Mouse (Mus musculus) heart, embryonic 14.5 days (tissue): ENCODE data around the gene Jak1. TPM values are rescaled to one million over a fixed set of nuclear protein-coding genes. Genes with fewer than 3 reads are reported as not detected.
A peak's percentile ranks its signal among the peaks of the same experiment; 100 is the strongest.

Experiments used
- ATAC-seq: fragments of 200-750 bp; cut with Nextera tagmentation; 2 replicates; pipeline ENCODE4 v1.8.0; 2017; ENCODE audit warnings: low read depth, moderate TSS enrichment; ENCODE audit not compliant: insufficient number of reproducible peaks, insufficient read depth, low FRiP score
- H3K27ac ChIP-seq, 2 experiments: fragments of 200-500 bp in 1 of 2; fragments of 300-500 bp in 1 of 2; sonication (generic) in 1 of 2; replicated peaks in 1 of 2; 2 replicates each; pipeline ENCODE4 v1.5.1; 2012 to 2014; ENCODE audit warnings: low read depth in 2 of 2, low read length in 2 of 2, control low read depth in 1 of 2, mild to moderate bottlenecking in 1 of 2, mixed read lengths in 1 of 2; ENCODE audit not compliant: control insufficient read depth in 1 of 2, insufficient read depth in 1 of 2
- H3K27me3 ChIP-seq: fragments of 300-500 bp; sonication (generic); 2 replicates; pipeline ENCODE4 v1.6.1; 2014; ENCODE audit warnings: mild to moderate bottlenecking, low read length, control low read depth; ENCODE audit not compliant: control insufficient read depth, insufficient read depth
- H3K36me3 ChIP-seq: fragments of 300-500 bp; sonication (generic); 2 replicates; pipeline ENCODE4 v1.6.1; 2014; ENCODE audit warnings: mild to moderate bottlenecking, control low read depth, low read length, mixed read lengths; ENCODE audit not compliant: control insufficient read depth, insufficient read depth
- H3K4me1 ChIP-seq, 2 experiments: fragments of 200-500 bp in 1 of 2; fragments of 300-500 bp in 1 of 2; sonication (generic) in 1 of 2; 2 replicates each; pipeline ENCODE4 v1.6.1; 2012 to 2014; ENCODE audit warnings: low read length in 2 of 2, control low read depth in 1 of 2, mixed read lengths in 1 of 2; ENCODE audit not compliant: control insufficient read depth in 2 of 2, insufficient read depth in 2 of 2
- H3K4me2 ChIP-seq: fragments of 300-500 bp; sonication (generic); 2 replicates; pipeline ENCODE4 v1.6.1; 2014; ENCODE audit warnings: mild to moderate bottlenecking, low read length
- H3K4me3 ChIP-seq, 2 experiments: fragments of 200-500 bp in 1 of 2; fragments of 300-500 bp in 1 of 2; sonication (generic) in 1 of 2; 2 replicates each; pipeline ENCODE4 v1.5.1; 2012 to 2014; ENCODE audit warnings: low read length in 2 of 2, mild to moderate bottlenecking in 2 of 2, control low read depth in 1 of 2, low read depth in 1 of 2, moderate library complexity in 1 of 2; ENCODE audit not compliant: control insufficient read depth in 1 of 2, insufficient read depth in 1 of 2
- H3K9ac ChIP-seq: fragments of 300-500 bp; sonication (generic); 2 replicates; pipeline ENCODE4 v1.6.1; 2014; ENCODE audit warnings: mild to moderate bottlenecking, low read length
- H3K9me3 ChIP-seq: fragments of 300-500 bp; sonication (generic); 2 replicates; pipeline ENCODE4 v1.6.1; 2016; ENCODE audit warnings: low read length, control low read depth; ENCODE audit not compliant: control insufficient read depth
- WGBS: fragments of 180-500 bp; shearing (Covaris S2); extraction: QIAGEN DNeasy Blood & Tissue Kit; methylation state at CpG from one replicate; pipeline ENCODE4 v1.1.7; 2014; 5-methylcytosine and 5-hydroxymethylcytosine counted together
- polyA plus RNA-seq: library from polyadenylated mRNA; unstranded; fragments of >200 nt; fragmentation: Nextera tagmentation; extraction: Ambion mirVana; gene quantifications from 2 replicates; pipeline ENCODE4 v1.2.1, GENCODE M21; 2014

Gene Jak1
- polyA plus RNA-seq, 1 experiment from 2014 or later, result 67.1 TPM

GRCm38 (mm10) chr4:101244257-101245011 is 20.6 kb downstream of the Jak1 start:
- Histone ChIP-seq H3K27me3 (no peaks in the 10 kb centered on the region), H3K27ac (no peak overlapping the region), H3K4me2 (no peak overlapping the region), H3K4me3 (no peak overlapping the region), H3K4me1 (peaks cover 7 to 31% of the 10 kb centered on the region in 2 experiments; a peak in 3 of 4 replicates), H3K36me3 (no peaks in the 10 kb centered on the region), H3K9me3 (no peaks in the 10 kb centered on the region), H3K9ac (no peak overlapping the region)
- no peak for ATAC-seq
- 73% methylated on average over 6 of the region's 6 CpGs for WGBS

DNA sequence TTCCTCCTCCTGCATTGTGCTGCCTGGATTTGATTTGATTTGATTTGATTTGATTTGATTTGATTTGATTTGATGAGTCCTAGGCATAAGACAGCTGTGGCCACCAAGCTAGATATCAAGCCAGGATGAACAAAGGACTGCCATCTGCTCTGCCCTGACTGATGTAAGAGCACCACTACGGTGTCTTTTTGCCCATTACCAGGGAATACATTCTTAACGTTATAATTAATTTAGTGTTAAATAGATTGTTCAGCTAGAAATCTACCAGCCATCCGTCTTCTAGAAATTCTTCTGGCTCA is 24.3 kb downstream of the Jak1 start:
- 87% methylated on average over 3 of the region's 3 CpGs for WGBS

GRCm38 (mm10) chr4:101240163-101240874 is 24.8 kb downstream of the Jak1 start:
- Histone ChIP-seq H3K9ac (no peak overlapping the region), H3K27ac (no peak overlapping the region), H3K9me3 (no peaks in the 10 kb centered on the region), H3K27me3 (no peaks in the 10 kb centered on the region), H3K4me3 (no peak overlapping the region), H3K36me3 (no peaks in the 10 kb centered on the region), H3K4me2 (no peak overlapping the region), H3K4me1 (peaks cover 4 to 12% of the 10 kb centered on the region in 2 experiments; a peak in 3 of 4 replicates)
- 83% methylated on average over 5 of the region's 5 CpGs for WGBS
- ATAC-seq, result peak; percentile 43; the same call in 1 of the 2 replicates

More for the DNA sequence above, 24.3 kb downstream of the Jak1 start:
- Histone ChIP-seq H3K4me3 (no peak overlapping the region), H3K9ac (no peak overlapping the region), H3K4me2 (no peak overlapping the region), H3K4me1 (peaks cover 6 to 18% of the 10 kb centered on the region in 2 experiments; a peak in 3 of 4 replicates), H3K27ac (no peak overlapping the region), H3K27me3 (no peaks in the 10 kb centered on the region), H3K36me3 (no peaks in the 10 kb centered on the region), H3K9me3 (no peaks in the 10 kb centered on the region)
- ATAC-seq, result no peak

GRCm38 (mm10) chr4:101239313-101240162 is 25.5 kb downstream of the Jak1 start:
- no peak overlapping the region for H3K4me2 ChIP-seq
- no peaks in the 10 kb centered on the region for H3K9me3 ChIP-seq
- H3K4me3 ChIP-seq, result no peak overlapping the region
- H3K9ac ChIP-seq, result no peak overlapping the region
- WGBS, result 95% methylated on average over 3 of the region's 3 CpGs
- no peaks in the 10 kb centered on the region for H3K27me3 ChIP-seq
- ATAC-seq, result peak; percentile 39; the same call in 1 of the 2 replicates
- no peak overlapping the region for H3K27ac ChIP-seq
- H3K36me3 ChIP-seq, result no peaks in the 10 kb centered on the region
- H3K4me1 ChIP-seq, result peaks cover 3 to 9% of the 10 kb centered on the region in 2 experiments; a peak in 3 of 4 replicates

- H3K36me3 ChIP-seq, result no peaks in the 10 kb centered on the region
- H3K4me3 ChIP-seq, result no peak overlapping the region
- H3K27me3 ChIP-seq, result no peaks in the 10 kb centered on the region
- WGBS, result 56% methylated on average over 4 of the region's 4 CpGs
- H3K4me1 ChIP-seq, result peaks cover 5 to 15% of the 10 kb centered on the region in 2 experiments
- no peak overlapping the region for H3K9ac ChIP-seq
- no peak overlapping the region for H3K27ac ChIP-seq
- H3K9me3 ChIP-seq, result no peaks in the 10 kb centered on the region
- no peak for ATAC-seq
- H3K4me2 ChIP-seq, result no peak overlapping the region
Observed at GRCm38 (mm10) chr4:101238589-101238988, 26.5 kb downstream of the Jak1 start.

DNA sequence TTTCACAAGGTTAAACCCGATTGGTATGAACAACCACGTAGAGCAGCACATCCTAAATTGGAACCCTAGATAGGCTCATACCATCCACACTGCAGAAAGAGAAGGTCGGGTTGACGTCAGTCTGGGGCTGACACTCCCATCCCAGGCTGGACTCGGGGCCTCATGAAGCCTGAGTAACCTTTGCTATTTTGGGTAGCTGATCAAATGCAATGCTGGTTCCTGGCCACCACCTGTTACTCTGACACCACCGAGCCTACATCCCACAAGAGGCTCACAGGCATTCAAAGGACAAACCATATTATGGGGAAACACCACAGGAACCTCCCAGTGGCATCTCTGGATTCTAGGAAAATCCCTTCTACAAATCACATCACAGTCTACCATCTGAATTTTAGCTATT is 28.3 kb downstream of the Jak1 start:
- 44% methylated on average over 6 of the region's 6 CpGs for whole genome bisulfite sequencing
- Histone ChIP-seq H3K9ac (no peak overlapping the region), H3K27ac (no peak overlapping the region), H3K27me3 (no peaks in the 10 kb centered on the region), H3K4me3 (no peak overlapping the region), H3K4me1 (peaks cover 5 to 15% of the 10 kb centered on the region in 2 experiments), H3K4me2 (no peak overlapping the region), H3K9me3 (no peaks in the 10 kb centered on the region), H3K36me3 (no peaks in the 10 kb centered on the region)
- ATAC-seq, result no peak

GRCm38 (mm10) chr4:101235964-101236363 is 29.1 kb downstream of the Jak1 start:
- Histone ChIP-seq H3K4me1 (peaks cover 5 to 15% of the 10 kb centered on the region in 2 experiments), H3K4me2 (no peak overlapping the region), H3K27me3 (no peaks in the 10 kb centered on the region), H3K27ac (no peak overlapping the region), H3K9me3 (no peaks in the 10 kb centered on the region), H3K4me3 (no peak overlapping the region), H3K9ac (no peak overlapping the region), H3K36me3 (no peaks in the 10 kb centered on the region)
- WGBS, result 91% methylated on average over 1 of the region's 1 CpGs
- no peak for ATAC-seq
